Mouse (Mus musculus): Measurements from ENCODE around the gene Hmg20b.

Gene Hmg20b

GRCm38 (mm10) chr10:81327959-81328358 is 22.3 kb downstream of the Hmg20b start:
- no peak for DNase-seq (ENCODE audit: low read depth in 1 of 2, low spot score in 2 of 2)

DNA sequence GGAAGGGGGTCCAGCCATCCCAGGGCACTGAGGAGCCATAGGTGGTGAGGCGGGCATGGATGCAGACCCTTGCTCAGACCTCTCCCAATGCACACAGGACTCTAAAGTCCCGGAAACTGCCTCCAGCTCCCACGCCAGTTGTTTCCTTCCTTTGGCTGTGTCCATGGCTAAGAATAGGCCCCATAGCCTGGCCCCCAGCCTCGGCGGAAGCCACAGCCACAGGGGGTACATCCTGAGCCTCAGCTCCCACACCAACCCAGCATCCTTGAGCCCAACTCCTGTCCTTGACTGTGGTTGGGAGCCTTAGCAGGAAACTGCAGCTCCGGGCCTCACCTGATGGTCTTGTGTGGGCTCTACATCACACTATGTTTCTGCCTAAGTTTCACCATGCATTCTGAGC is 23.4 kb downstream of the Hmg20b start:
- no peak for DNase-seq (ENCODE audit: low read depth in 1 of 2, low spot score in 2 of 2)

DNA sequence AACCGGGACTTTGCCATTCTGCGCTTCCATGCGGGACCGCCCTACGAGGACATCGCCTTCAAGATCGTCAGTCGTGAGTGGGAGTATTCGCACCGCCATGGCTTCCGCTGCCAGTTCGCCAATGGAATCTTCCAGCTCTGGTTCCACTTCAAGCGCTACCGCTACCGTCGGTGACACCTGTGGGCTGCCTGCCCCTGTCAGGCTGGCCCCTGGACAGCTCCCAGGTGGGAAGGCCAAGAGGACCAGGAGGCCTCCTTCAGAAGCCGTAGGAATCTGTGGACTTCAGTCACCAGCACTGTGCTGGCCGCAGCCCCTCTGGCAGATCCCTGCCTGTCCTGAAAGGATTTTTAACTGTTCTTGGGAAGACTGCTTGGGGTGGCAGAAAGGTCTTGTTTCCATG is 24.5 kb downstream of the Hmg20b start:
- DNase-seq (ENCODE audit: low read depth in 1 of 2, low spot score in 2 of 2), result no peak

GRCm38 (mm10) chr10:81325176-81325575 is 25.1 kb downstream of the Hmg20b start:
- DNase-seq (ENCODE audit: low read depth in 1 of 2, low spot score in 2 of 2), result no peak

GRCm38 (mm10) chr10:81323791-81324530 is 26.3 kb downstream of the Hmg20b start:
- DNase-seq (ENCODE audit: low read depth in 1 of 2, low spot score in 2 of 2), result no peak

GRCm38 (mm10) chr10:81323141-81323775 is 27.0 kb downstream of the Hmg20b start:
- DNase-seq (ENCODE audit: low read depth in 1 of 2, low spot score in 2 of 2), result no peak

- no peak for DNase-seq (ENCODE audit: low read depth in 1 of 2, low spot score in 2 of 2)
Measured at GRCm38 (mm10) chr10:81322444-81322843, 27.8 kb downstream of the Hmg20b start.

DNA sequence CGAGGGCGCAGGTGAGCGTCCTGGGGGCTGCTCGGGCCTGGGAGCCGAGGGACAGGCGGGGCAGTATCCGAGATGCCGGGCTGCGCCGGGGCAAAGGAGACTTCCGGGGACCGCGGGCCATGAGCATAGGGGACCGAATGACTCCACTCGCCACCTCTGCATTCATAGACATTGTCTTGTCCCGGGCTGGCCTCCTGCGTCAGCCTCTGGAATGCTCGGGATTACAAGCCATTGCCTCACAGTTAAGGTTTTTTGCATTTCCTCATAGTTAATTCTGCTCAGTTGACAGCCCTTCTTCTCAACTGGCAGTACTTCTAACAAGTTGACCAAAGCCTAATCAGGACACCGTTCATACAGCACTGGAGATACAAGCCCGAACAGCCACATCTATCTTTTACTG is 28.8 kb downstream of the Hmg20b start:
- no peak for DNase-seq (ENCODE audit: low read depth in 1 of 2, low spot score in 2 of 2)

GRCm38 (mm10) chr10:81320550-81321347 is 29.5 kb downstream of the Hmg20b start, which contains the start of gene Cactin:
TSS of gene Cactin (plus strand) at chr10:81321103.
- DNase-seq (ENCODE audit: low read depth in 1 of 2, low spot score in 2 of 2), result peak; percentile 97 to 99

DNA sequence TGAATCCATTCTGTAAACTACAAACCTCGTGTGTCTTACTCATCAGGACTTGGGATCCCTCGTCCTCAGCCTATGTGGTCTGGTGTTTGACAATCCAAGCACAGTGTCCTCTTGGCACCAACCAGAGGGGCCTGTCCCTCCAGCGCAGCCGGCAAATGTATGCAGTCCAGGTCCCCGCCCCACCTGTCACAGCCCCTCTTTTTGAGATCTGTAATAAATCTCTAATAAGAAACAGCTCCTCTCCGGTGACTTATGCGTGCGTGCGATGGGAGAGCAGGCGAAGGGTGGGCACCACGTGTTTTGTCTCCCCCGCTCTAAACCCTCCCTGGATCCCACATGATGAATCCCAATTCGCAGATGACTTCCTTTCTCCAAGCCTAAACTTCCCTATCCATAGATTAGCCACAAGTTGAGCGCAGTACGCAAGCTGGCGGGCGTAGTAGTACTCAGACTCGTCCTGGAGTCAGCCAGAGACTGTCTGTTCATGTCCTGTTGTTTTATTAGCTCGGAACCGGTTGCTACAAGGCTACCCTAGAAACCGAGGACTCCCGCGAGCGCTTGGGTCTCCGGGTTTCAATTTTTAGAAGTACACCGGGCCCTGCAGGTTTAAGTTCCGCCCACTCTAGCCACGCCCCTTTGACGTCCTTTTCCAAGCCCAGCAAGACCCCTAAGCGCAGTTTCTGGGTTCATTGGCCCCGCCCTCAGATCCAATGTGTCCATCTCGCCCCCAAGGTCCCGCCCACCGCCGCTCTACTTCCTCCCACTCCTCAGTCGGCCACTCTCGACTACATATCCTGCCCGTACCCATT is 30.3 kb downstream of the Hmg20b start:
- DNase-seq (ENCODE audit: low read depth in 1 of 2, low spot score in 2 of 2), result no peak

DNA sequence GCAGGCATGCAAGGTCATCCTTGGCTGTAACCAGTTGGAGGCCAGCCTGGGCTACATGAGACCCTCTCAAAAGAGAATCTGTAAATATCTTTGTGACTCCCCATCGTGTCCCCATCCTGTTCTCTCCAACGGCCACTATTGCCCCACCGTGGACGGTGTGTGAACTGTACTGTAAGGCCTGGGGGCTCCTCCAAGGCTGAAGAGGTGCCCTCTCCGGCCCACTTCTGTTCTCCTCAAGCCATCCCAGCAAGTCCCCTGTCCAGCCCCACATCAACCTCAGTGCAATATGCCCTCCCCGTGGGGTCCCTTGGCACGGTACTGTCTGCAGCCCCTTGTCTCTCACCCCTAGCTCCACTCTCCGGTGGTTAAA is 31.0 kb downstream of the Hmg20b start:
- no peak for DNase-seq (ENCODE audit: low read depth in 1 of 2, low spot score in 2 of 2)

DNA sequence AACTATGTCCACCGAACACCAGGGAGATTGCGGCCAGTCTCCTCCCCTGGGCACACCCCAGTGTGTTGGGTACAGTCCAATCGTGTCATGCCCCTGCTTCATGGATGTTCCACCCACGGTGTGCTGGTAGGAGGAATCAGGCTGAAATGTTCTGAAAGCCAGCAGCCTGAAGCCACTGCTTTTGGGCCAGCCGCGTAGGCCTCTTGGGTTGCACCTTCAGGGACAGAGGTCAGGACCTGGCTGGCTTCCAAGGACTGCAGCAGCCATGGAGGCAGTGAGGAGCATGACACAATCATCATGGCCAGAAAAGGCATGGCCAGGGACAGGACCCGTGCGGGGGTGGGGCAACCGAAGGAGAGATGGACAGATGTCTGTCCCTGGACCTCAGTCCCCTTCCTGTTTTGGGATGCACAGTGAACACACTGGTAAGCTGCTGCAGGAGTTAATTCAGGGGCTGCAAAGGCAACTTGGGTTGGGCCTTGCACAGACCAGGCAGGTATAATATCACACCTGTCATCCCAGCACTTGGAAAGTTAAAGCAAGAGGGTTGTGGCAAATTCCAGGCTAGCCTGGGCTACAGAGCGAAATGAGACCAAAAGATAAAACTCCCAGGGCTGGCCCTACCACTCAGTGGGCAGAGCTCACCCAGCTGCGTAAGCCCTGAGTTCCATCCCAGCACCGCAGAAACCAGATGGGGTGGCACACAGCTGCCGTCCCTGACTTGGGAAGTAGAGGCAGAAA is 31.5 kb downstream of the Hmg20b start:
- DNase-seq (ENCODE audit: low read depth in 1 of 2, low spot score in 2 of 2), result no peak

- no peak for DNase-seq (ENCODE audit: low read depth in 1 of 2, low spot score in 2 of 2)
Measured at GRCm38 (mm10) chr10:81317273-81317672, 33.0 kb downstream of the Hmg20b start.

DNA sequence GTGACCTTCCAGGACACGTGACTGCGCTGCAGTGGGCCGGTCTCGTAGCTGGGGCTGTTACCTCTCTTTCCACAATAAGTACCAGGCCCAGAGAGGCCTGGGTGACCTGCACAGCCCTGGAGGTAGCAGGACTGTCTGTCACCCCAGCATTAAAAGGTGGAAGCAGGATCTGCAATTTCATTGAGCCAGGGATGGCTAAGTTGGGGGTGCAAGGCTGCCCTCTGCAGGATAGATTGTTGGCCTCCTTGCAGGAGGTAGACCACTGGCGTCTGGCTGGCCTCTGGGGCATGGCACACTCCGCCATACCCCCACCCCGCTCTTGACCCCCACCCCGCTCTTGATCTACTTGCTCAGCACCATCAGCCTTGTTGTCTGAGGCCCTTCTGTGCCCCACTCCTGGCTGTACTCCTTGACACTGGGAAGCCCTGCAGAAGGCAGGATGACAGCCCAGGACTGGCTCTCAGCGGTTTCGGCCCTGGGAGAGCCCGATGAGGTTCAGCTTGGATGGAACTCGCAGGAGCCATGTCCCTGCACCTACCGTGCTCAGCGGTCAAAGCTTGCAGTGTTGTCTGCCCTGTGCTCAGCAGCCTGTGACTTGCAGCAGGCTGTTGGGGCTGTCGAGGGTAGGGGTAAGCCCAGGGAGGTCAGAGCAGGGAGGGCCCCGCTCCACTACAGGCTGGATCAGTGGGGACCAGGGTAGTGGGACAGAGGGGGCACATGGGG is 33.8 kb downstream of the Hmg20b start:
- DNase-seq (ENCODE audit: low read depth in 1 of 2, low spot score in 2 of 2), result no peak

DNA sequence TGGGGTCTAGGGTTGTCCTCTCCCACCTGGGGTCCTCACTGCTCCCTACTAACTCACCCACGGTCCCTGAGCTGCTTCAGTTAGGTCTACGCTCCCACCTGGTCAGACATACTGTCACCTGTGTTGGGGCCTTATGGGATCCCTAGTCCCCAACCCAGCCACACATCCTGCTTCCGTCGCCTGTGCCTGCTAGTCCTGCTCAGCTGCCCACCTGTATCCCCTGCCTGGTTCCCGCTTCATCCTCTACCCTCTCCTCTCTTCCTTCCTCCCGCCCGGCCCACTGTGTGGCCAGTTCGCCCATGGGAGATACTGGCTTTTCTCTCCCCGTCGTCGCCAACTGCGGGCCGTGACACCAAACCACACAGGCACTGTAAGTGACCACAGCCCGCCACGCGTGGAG is 34.7 kb downstream of the Hmg20b start:
- no peak for DNase-seq (ENCODE audit: low read depth in 1 of 2, low spot score in 2 of 2)

DNA sequence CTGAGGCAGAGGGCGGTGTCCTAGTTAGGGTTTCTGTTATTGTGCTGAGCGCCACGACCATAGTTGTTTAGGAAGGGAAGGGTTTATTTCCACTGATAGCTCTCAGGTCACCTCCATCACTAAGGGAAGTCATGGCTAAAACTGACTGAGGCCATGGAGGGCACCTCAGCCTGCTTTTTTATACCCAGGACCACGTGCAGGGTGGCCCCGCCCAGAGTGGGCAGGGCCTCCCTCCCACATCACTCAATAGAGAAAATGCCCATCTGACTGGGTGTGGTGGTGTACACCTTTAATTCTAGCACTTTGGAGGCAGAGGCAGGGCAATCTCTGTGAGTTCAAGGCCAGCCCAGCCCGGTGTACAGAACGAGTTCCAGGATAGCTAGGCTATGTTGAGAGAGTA is 36.1 kb downstream of the Hmg20b start:
- no peak for DNase-seq (ENCODE audit: low read depth in 1 of 2, low spot score in 2 of 2)

- DNase-seq (ENCODE audit: low read depth in 1 of 2, low spot score in 2 of 2), result no peak
Measured at GRCm38 (mm10) chr10:81313581-81313980, 36.7 kb downstream of the Hmg20b start.

DNA sequence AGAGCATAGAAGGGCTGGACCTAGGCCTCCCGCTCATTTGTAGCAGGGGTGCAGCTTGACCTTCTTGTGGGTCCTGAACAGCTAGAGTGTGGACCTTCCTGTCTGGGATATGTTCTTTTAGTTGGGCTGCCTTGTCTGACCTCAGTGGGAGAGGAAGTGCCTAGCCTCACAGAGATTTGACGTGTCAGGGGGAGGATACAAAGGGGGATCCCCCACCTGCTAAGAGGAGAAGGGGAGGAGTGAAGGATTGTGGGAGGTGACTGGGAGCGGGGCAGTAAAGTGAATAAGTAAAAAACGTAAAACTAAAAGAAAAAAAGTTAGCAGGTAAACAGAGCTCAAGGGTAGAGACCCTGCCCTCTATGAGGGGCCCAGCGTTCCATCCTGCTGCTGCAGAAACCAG is 40.7 kb downstream of the Hmg20b start:
- no peak for DNase-seq (ENCODE audit: low read depth in 1 of 2, low spot score in 2 of 2)

- DNase-seq (ENCODE audit: low read depth in 1 of 2, low spot score in 2 of 2), result no peak
Measured at GRCm38 (mm10) chr10:81306837-81307682, 43.2 kb downstream of the Hmg20b start.
